Mouse (Mus musculus): ENCODE measurements around the gene Fndc3a. TPM values are rescaled to one million over a fixed set of nuclear protein-coding genes. Genes with fewer than 3 reads are reported as not detected.

Fndc3a gene
- polyA plus RNA-seq (2014; fragmentation: Illumina TruSeq; extraction: RNeasy Lipid Tissue Mini Kit (QIAGEN cat#74804); ENCODE audit: low read depth, low replicate concordance) = 175 TPM

GRCm38 (mm10) chr14:72709710-72710340 is at the start of gene Fndc3a:
TSS of gene Fndc3a (minus strand) at chr14:72710003.

GRCm38 (mm10) chr14:72491738-72492137 is 218.1 kb downstream of the Fndc3a start, which contains the start of gene Gm9195:
TSS of gene Gm9195 (minus strand) at chr14:72491838.

Other genes with a start within 250 kb of the Fndc3a start
- gene Gm9195, start 218.2 kb downstream of the Fndc3a start, polyA plus RNA-seq (2014; fragmentation: Illumina TruSeq; extraction: RNeasy Lipid Tissue Mini Kit (QIAGEN cat#74804); ENCODE audit: low read depth, low replicate concordance) = not detected